Mouse (Mus musculus) kidney, adult 2 months (tissue): ENCODE measurements at regions not wholly inside any gene's neighbourhood (a gene's known extent, or its start where the extent isn't known, plus 50 kb on each side); places are given as distances from the start of the nearest gene placed in this dataset.

Experiments used
- CTCF ChIP-seq: fragments of 200-500 bp; conservative IDR thresholded peaks from 2 replicates; pipeline ENCODE4 v1.5.1; 2011; ENCODE audit warnings: low read depth, mild to moderate bottlenecking, control low read depth, low read length, moderate library complexity, mixed read lengths; ENCODE audit not compliant: insufficient read depth, insufficient read length
- POLR2A ChIP-seq: fragments of 200-500 bp; IDR thresholded peaks from one replicate; pipeline ENCODE4 v1.6.1; 2011; ENCODE audit warnings: low read depth, low read length, control low read depth

- no peak for TF ChIP-seq CTCF
- TF ChIP-seq POLR2A: no peak
Observed at GRCm38 (mm10) chr8:26813198-26813815, 163.8 kb upstream of the Zfp703 start.
